Mouse (Mus musculus): ENCODE results near the gene C1qc.

DNA sequence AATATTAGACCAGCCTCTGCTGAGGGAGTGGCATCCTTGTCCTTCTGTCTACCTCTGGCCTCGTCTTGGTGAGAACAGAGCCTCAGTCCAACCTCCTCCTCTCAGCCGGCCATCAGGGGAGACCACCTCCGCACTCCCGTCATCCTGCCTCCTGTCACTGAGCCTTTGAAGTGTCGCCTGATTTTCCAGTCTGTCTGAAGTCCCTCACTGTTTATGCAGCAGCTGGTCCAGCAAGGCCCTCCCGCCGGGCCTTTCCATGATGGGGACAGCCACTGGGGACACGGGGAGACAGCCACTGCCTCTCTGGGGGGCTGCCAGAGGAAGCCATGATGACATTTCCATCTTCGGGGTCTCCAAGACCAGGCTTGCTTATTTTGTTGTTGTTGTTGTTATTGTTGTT lies 20.0 kb upstream of the C1qc start:
- TF ChIP-seq CTCF (IDR thresholded peaks at IDR 0.05; ENCODE audit: extremely low read depth, insufficient read depth, low read length) (no peak), POLR2A (IDR thresholded peaks at IDR 0.05; ENCODE audit: extremely low read depth, insufficient read depth, low read length) (no peak)
